In the genomic region with DNA sequence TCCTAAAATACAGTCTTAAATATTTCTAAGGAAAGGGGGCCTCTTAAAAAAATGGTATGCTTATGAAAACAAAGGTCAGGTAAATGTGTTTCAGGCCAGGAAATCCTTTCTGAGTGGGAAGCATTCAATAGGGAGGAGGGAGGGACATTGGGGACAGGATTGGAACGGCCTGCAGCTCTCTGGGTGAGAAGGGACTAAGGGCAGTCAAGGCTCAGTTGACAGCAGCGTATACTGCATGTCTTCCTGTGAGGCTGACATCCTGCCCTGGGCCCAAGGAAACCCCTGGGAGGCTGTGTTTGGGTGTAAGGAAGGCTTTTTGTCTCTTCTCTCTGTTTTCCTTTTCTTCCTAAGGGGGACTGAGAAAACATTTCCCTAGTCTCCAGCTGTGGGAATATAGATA, we compare ENCODE assay signal across 27 mouse cellular contexts.
DNase-seq lines count a peak whose midpoint lies in the region; ATAC-seq and TF ChIP-seq lines count a peak whose summit lies in the region.
"Had no signal": no experiment of that assay in that cellular context is flagged by ENCODE, and none has a peak within 500 bp of the region (broad histone marks: within the 10 kb centered on the region; RNA-seq: fewer than 3 reads in every experiment).

No protein-coding gene starts in this region.

- no peaks in the 10 kb centered on the region for H3K27me3 ChIP-seq in heart, embryonic 13.5 days (replicated peaks)
- H3K27me3 ChIP-seq in heart, embryonic 10.5 days (ENCODE audit: insufficient read depth, poor library complexity, severe bottlenecking): no peaks in the 10 kb centered on the region
- no peaks in the 10 kb centered on the region for H3K27me3 ChIP-seq in lung, postnatal 0 days (replicated peaks; ENCODE audit: insufficient read depth, low read length)
- no peaks in the 10 kb centered on the region for H3K27me3 ChIP-seq in embryonic facial prominence, embryonic 10.5 days (replicated peaks; ENCODE audit: low read depth, poor library complexity, severe bottlenecking)
- H3K27me3 ChIP-seq: forebrain, embryonic 13.5 days; liver, embryonic 13.5 days; neural tube, embryonic 12.5 days had no signal

- no peak for ATAC-seq in heart, embryonic 13.5 days (ENCODE audit: extremely low read depth, insufficient number of reproducible peaks, low FRiP score, low TSS enrichment)
- ATAC-seq in lung, postnatal 0 days: peak; percentile 25; the same call in 1 of the 2 replicates
- ATAC-seq: forebrain, embryonic 13.5 days; intestine, embryonic 16.5 days; midbrain, embryonic 16.5 days had no signal

- H3K4me2 ChIP-seq in heart, embryonic 13.5 days: no peak overlapping the region
- no peak overlapping the region for H3K4me2 ChIP-seq in lung, postnatal 0 days (replicated peaks; ENCODE audit: low read depth, low read length)
- H3K4me2 ChIP-seq: forebrain, embryonic 13.5 days; liver, embryonic 13.5 days; midbrain, embryonic 11.5 days; neural tube, embryonic 12.5 days had no signal

- no peaks in the 10 kb centered on the region for H3K9me3 ChIP-seq in heart, embryonic 13.5 days
- H3K9me3 ChIP-seq in heart, embryonic 10.5 days: no peaks in the 10 kb centered on the region
- H3K9me3 ChIP-seq in lung, postnatal 0 days (ENCODE audit: low read length): no peaks in the 10 kb centered on the region
- no peaks in the 10 kb centered on the region for H3K9me3 ChIP-seq in embryonic facial prominence, embryonic 10.5 days
- H3K9me3 ChIP-seq: forebrain, embryonic 13.5 days; liver, embryonic 13.5 days; neural tube, embryonic 12.5 days had no signal

- no peaks in the 10 kb centered on the region for H3K36me3 ChIP-seq in heart, embryonic 13.5 days
- no peaks in the 10 kb centered on the region for H3K36me3 ChIP-seq in heart, embryonic 10.5 days
- no peaks in the 10 kb centered on the region for H3K36me3 ChIP-seq in lung, postnatal 0 days (ENCODE audit: insufficient read depth, low read length)
- H3K36me3 ChIP-seq in embryonic facial prominence, embryonic 10.5 days (replicated peaks): no peaks in the 10 kb centered on the region
- H3K36me3 ChIP-seq: liver, embryonic 13.5 days; neural tube, embryonic 12.5 days had no signal

- no peak for TF ChIP-seq CTCF in gastrocnemius, adult 2 months (IDR thresholded peaks at IDR 0.05)
- TF ChIP-seq CTCF in lung, postnatal 0 days (IDR thresholded peaks at IDR 0.05): no peak

- H3K4me1 ChIP-seq in heart, embryonic 13.5 days: peaks cover 23% of the 10 kb centered on the region
- H3K4me1 ChIP-seq in heart, embryonic 10.5 days: 0 out of 2 replicates have a peak, but pooled peaks cover 3% of the 10 kb centered on the region
- H3K4me1 ChIP-seq in lung, postnatal 0 days (ENCODE audit: insufficient read depth, low read depth, low read length): no peaks in the 10 kb centered on the region
- no peaks in the 10 kb centered on the region for H3K4me1 ChIP-seq in embryonic facial prominence, embryonic 10.5 days
- H3K4me1 ChIP-seq: forebrain, embryonic 13.5 days; liver, embryonic 13.5 days; neural tube, embryonic 12.5 days had no signal

- no peak overlapping the region for H3K9ac ChIP-seq in heart, embryonic 13.5 days
- H3K9ac ChIP-seq in lung, postnatal 0 days (replicated peaks; ENCODE audit: low read depth): no peak overlapping the region
- H3K9ac ChIP-seq: forebrain, embryonic 13.5 days; liver, embryonic 13.5 days; neural tube, embryonic 12.5 days had no signal

- no peak for DNase-seq in gastrocnemius, adult 2 months
- DNase-seq in gastrocnemius, postnatal 36 days: no peak
- DNase-seq in heart, embryonic 10.5 days (ENCODE audit: low spot score): no peak
- no peak for DNase-seq in lung, postnatal 0 days (ENCODE audit: low spot score)
- no peak for DNase-seq in lung, postnatal 36 days
- no peak for DNase-seq in T-cell, adult 2 months (ENCODE audit: low spot score)
- no peak for DNase-seq in embryonic facial prominence, embryonic 10.5 days (ENCODE audit: low spot score)
- DNase-seq: adrenal gland, adult 8-10 months; cerebellum, adult 8-10 months; cerebellum, postnatal 25 days; gastrocnemius, postnatal 14 days; kidney, adult 8-10 months; layer of hippocampus, postnatal 36 days; left cerebral cortex, postnatal 4 days; liver, embryonic 13.5 days; lung, adult 18-20 months; lung, postnatal 14 days; right cerebral cortex, adult 18-20 months; thymus, adult 2 months; thymus, postnatal 36 days had no signal

- H3K27ac ChIP-seq in gastrocnemius, adult 2 months: peak overlapping the region; percentile 50
- H3K27ac ChIP-seq in heart, embryonic 13.5 days (replicated peaks): peak overlapping the region; percentile 58
- H3K27ac ChIP-seq in heart, embryonic 10.5 days: no peak overlapping the region
- no peak overlapping the region for H3K27ac ChIP-seq in lung, postnatal 0 days (ENCODE audit: low read length)
- no peak overlapping the region for H3K27ac ChIP-seq in embryonic facial prominence, embryonic 10.5 days (replicated peaks)
- H3K27ac ChIP-seq: forebrain, embryonic 13.5 days; liver, embryonic 13.5 days; neural tube, embryonic 12.5 days had no signal

- 31% methylated on average over 2 of the region's 2 CpGs for WGBS in heart, embryonic 13.5 days
- WGBS in heart, embryonic 10.5 days: 40% methylated on average over 2 of the region's 2 CpGs
- 56% methylated on average over 2 of the region's 2 CpGs for WGBS in lung, postnatal 0 days
- WGBS in embryonic facial prominence, embryonic 10.5 days: 39% methylated on average over 2 of the region's 2 CpGs

- H3K4me3 ChIP-seq in gastrocnemius, adult 2 months: no peak overlapping the region
- no peak overlapping the region for H3K4me3 ChIP-seq in heart, embryonic 13.5 days
- H3K4me3 ChIP-seq in heart, embryonic 10.5 days: no peak overlapping the region
- no peak overlapping the region for H3K4me3 ChIP-seq in lung, postnatal 0 days (ENCODE audit: low read depth, low read length)
- H3K4me3 ChIP-seq in embryonic facial prominence, embryonic 10.5 days: no peak overlapping the region
- H3K4me3 ChIP-seq: forebrain, embryonic 13.5 days; liver, embryonic 13.5 days; myocyte; neural tube, embryonic 12.5 days had no signal

- intact Hi-C loops in gastrocnemius, adult 2 months (cut with DNase I): no loop called here
- intact Hi-C loops in gastrocnemius, postnatal 36 days (cut with DNase I): no loop called here

- no peak for TF ChIP-seq EP300 in lung, postnatal 0 days (IDR thresholded peaks at IDR 0.05)

Comparison
In these comparisons a context has a peak if more than half of its experiments do, and no peak if none do; other contexts are left out.
1. H3K27ac ChIP-seq: peak in gastrocnemius, adult 2 months (single experiment) and heart, embryonic 13.5 days (single experiment); none in heart, embryonic 10.5 days (single experiment), lung, postnatal 0 days (single experiment) and embryonic facial prominence, embryonic 10.5 days (single experiment).